Mouse (Mus musculus) liver, embryonic 13.5 days (tissue): ENCODE data around the gene Eps8l2. TPM values are rescaled to one million over a fixed set of nuclear protein-coding genes. Genes with fewer than 3 reads are reported as not detected.
"Not testable (repeated sequence)": the region's sequence is repeated elsewhere in the genome, so short reads cannot be mapped to it uniquely, and the experiment has no call there.

Experiments used
- ATAC-seq: fragments of 200-750 bp; cut with Nextera tagmentation; 2 replicates; pipeline ENCODE4 v1.8.0; 2017; ENCODE audit warnings: low read depth, mild to moderate bottlenecking, moderate number of reproducible peaks, moderate library complexity
- DNase-seq: peaks from one replicate; pipeline ENCODE4 v3.0.0; 2022
- H3K27ac ChIP-seq: fragments of 300-500 bp; sonication (generic); 2 replicates; pipeline ENCODE4 v1.5.1; 2015; ENCODE audit warnings: moderate library complexity, mild to moderate bottlenecking, inconsistent platforms
- H3K27me3 ChIP-seq: fragments of 300-500 bp; sonication (generic); 2 replicates; pipeline ENCODE4 v1.6.1; 2015; ENCODE audit warnings: mild to moderate bottlenecking, inconsistent platforms
- H3K36me3 ChIP-seq: fragments of 300-500 bp; sonication (generic); 2 replicates; pipeline ENCODE4 v1.6.1; 2015; ENCODE audit warnings: mild to moderate bottlenecking, inconsistent platforms
- H3K4me1 ChIP-seq: fragments of 300-500 bp; sonication (generic); replicated peaks from 2 replicates; pipeline ENCODE4 v1.6.1; 2015; ENCODE audit warnings: inconsistent platforms
- H3K4me2 ChIP-seq: fragments of 300-500 bp; sonication (generic); 2 replicates; pipeline ENCODE4 v1.6.1; 2015; ENCODE audit warnings: inconsistent platforms, mild to moderate bottlenecking, moderate library complexity
- H3K4me3 ChIP-seq: fragments of 300-500 bp; sonication (generic); replicated peaks from 2 replicates; pipeline ENCODE4 v1.5.1; 2015; ENCODE audit warnings: mild to moderate bottlenecking, inconsistent platforms
- H3K9ac ChIP-seq: fragments of 300-500 bp; sonication (generic); 2 replicates; pipeline ENCODE4 v1.6.1; 2015; ENCODE audit warnings: mild to moderate bottlenecking, inconsistent platforms
- H3K9me3 ChIP-seq: fragments of 300-500 bp; sonication (generic); replicated peaks from 2 replicates; pipeline ENCODE4 v1.6.1; 2016; ENCODE audit warnings: inconsistent platforms
- WGBS: fragments of 180-500 bp; shearing (Covaris S2); methylation state at CpG from one replicate; pipeline ENCODE4 v1.1.7; 2015; ENCODE audit not compliant: insufficient replicate concordance; 5-methylcytosine and 5-hydroxymethylcytosine counted together
- polyA plus RNA-seq: library from polyadenylated mRNA; unstranded; fragments of >200 nt; fragmentation: Nextera tagmentation; extraction: Ambion mirVana; gene quantifications from 2 replicates; pipeline ENCODE4 v1.2.1, GENCODE M21; 2015

Eps8l2 gene
- polyA plus RNA-seq, 1 experiment from 2014 or later, result 5.1 TPM

GRCm38 (mm10) chr7:141392552-141393222, 54.0 kb downstream of the Eps8l2 start:
- 13% methylated on average over 9 of the region's 9 CpGs for WGBS
- Histone ChIP-seq H3K9ac (peak overlapping the region; percentile 86), H3K4me1 (peaks cover 73% of the 10 kb centered on the region), H3K36me3 (peaks cover 25% of the 10 kb centered on the region), H3K27me3 (no peaks in the 10 kb centered on the region), H3K4me3 (peak overlapping the region; percentile 79), H3K9me3 (no peaks in the 10 kb centered on the region), H3K4me2 (peak overlapping the region; percentile 93), H3K27ac (peak overlapping the region; percentile 98)
- ATAC-seq, result peak; percentile 48
- peak; percentile 71 for DNase-seq

- WGBS, result 19% methylated on average over 7 of the region's 7 CpGs
- Histone ChIP-seq H3K9ac (peak overlapping the region; percentile 86), H3K27me3 (no peaks in the 10 kb centered on the region), H3K9me3 (no peaks in the 10 kb centered on the region), H3K4me3 (peak overlapping the region; percentile 79), H3K27ac (peak overlapping the region; percentile 98), H3K36me3 (peaks cover 40% of the 10 kb centered on the region), H3K4me1 (peaks cover 58% of the 10 kb centered on the region), H3K4me2 (peak overlapping the region; percentile 93)
- DNase-seq (peak; percentile 75), ATAC-seq (peak; percentile 63)
Observed at GRCm38 (mm10) chr7:141394158-141394557, 55.5 kb downstream of the Eps8l2 start.

GRCm38 (mm10) chr7:141394771-141395170, 56.1 kb downstream of the Eps8l2 start:
- Histone ChIP-seq H3K36me3 (peaks cover 46% of the 10 kb centered on the region), H3K4me1 (peaks cover 52% of the 10 kb centered on the region), H3K27me3 (no peaks in the 10 kb centered on the region), H3K4me3 (peak overlapping the region; percentile 79), H3K9ac (peak overlapping the region; percentile 86; the same call in 1 of the 2 replicates), H3K9me3 (no peaks in the 10 kb centered on the region), H3K4me2 (peak overlapping the region; percentile 93), H3K27ac (peak overlapping the region; percentile 98)
- ATAC-seq (no peak), DNase-seq (peak; percentile 82)
- 12% methylated on average over 6 of the region's 6 CpGs for WGBS

GRCm38 (mm10) chr7:141395348-141395747, 56.7 kb downstream of the Eps8l2 start:
- Histone ChIP-seq H3K4me1 (peaks cover 46% of the 10 kb centered on the region), H3K36me3 (peaks cover 51% of the 10 kb centered on the region), H3K9ac (0 out of 2 replicates have a peak overlapping the region, but pooled peaks have one; percentile 14), H3K4me2 (peak overlapping the region; percentile 93; the same call in 1 of the 2 replicates), H3K27me3 (no peaks in the 10 kb centered on the region), H3K4me3 (no peak overlapping the region), H3K9me3 (no peaks in the 10 kb centered on the region), H3K27ac (peak overlapping the region; percentile 98)
- DNase-seq (no peak), ATAC-seq (no peak)
- 43% methylated on average over 1 of the region's 1 CpGs for WGBS

DNA sequence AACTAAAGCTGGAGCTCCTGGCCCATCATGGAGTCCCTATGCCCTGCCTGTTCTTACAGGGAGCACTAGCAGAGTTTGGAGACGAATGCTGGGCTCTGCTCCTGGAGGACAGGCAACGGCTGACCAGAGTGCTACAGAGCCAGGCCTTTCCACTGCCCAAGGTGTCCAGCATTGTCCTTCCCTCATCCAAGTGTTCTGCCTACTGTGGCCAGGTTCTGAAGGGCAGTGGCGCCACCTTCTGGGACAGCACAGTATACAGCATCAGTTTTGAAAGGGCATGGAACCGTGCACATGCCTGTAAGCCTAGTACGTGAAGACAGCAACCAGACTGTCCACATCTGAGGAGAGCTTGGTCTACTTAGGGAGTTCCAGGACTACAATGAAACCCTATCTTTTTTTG, 64.6 kb downstream of the Eps8l2 start:
- WGBS, result 39% methylated on average over 5 of the region's 5 CpGs

GRCm38 (mm10) chr7:141405466-141405865, 66.8 kb downstream of the Eps8l2 start:
- Histone ChIP-seq H3K27me3 (no peaks in the 10 kb centered on the region), H3K9me3 (no peaks in the 10 kb centered on the region), H3K4me3 (no peak overlapping the region), H3K4me2 (no peak overlapping the region), H3K36me3 (peaks cover 68% of the 10 kb centered on the region), H3K27ac (no peak overlapping the region), H3K9ac (no peak overlapping the region), H3K4me1 (peaks cover 6% of the 10 kb centered on the region)
- no peak for ATAC-seq
- 79% methylated on average over 4 of the region's 4 CpGs for WGBS
- no peak for DNase-seq

More for the DNA sequence above, 64.6 kb downstream of the Eps8l2 start:
- Histone ChIP-seq H3K27me3 (no peaks in the 10 kb centered on the region), H3K36me3 (peaks cover 72% of the 10 kb centered on the region), H3K9ac (no peak overlapping the region), H3K9me3 (no peaks in the 10 kb centered on the region), H3K4me2 (no peak overlapping the region), H3K27ac (no peak overlapping the region), H3K4me1 (no peaks in the 10 kb centered on the region), H3K4me3 (no peak overlapping the region)
- peak; percentile 70 for ATAC-seq
- peak; percentile 56 for DNase-seq

- H3K27me3 ChIP-seq, ATAC-seq, H3K9ac ChIP-seq, H3K27ac ChIP-seq, DNase-seq, H3K9me3 ChIP-seq, H3K4me2 ChIP-seq, H3K4me3 ChIP-seq: not testable (repeated sequence)
- WGBS, result 92% methylated on average over 7 of the region's 7 CpGs
- peaks cover 16% of the 10 kb centered on the region for H3K4me1 ChIP-seq
- peaks cover 48% of the 10 kb centered on the region for H3K36me3 ChIP-seq
Observed at GRCm38 (mm10) chr7:141407670-141408069, 69.0 kb downstream of the Eps8l2 start.

DNA sequence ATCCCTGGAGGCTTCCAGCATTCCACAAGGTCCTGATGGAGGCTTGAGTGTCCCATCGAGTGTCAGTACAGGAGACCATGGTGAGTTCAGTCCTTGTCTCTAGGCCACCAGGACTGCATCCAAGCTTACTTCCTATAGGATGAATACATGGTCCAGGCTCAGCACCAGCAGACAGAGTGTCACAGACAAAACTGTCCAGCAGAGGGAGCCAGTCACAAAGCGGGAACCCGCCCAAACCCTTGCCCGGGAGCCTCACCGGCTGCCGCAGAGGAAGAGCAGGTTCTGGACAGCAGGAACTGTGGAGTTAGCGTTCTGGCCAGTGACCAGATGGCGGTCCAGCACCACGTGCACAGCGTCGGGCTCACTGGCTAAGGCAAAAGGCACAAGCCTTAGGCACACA, 70.2 kb downstream of the Eps8l2 start:
- Histone ChIP-seq H3K36me3 (peaks cover 36% of the 10 kb centered on the region), H3K4me2 (no peak overlapping the region), H3K9ac (0 out of 2 replicates have a peak overlapping the region, but pooled peaks have one; percentile 27), H3K27me3 (no peaks in the 10 kb centered on the region), H3K4me3 (no peak overlapping the region), H3K4me1 (peaks cover 26% of the 10 kb centered on the region), H3K9me3 (no peaks in the 10 kb centered on the region), H3K27ac (no peak overlapping the region)
- peak; percentile 58 for ATAC-seq
- WGBS, result 14% methylated on average over 11 of the region's 11 CpGs
- DNase-seq, result peak; percentile 71

DNA sequence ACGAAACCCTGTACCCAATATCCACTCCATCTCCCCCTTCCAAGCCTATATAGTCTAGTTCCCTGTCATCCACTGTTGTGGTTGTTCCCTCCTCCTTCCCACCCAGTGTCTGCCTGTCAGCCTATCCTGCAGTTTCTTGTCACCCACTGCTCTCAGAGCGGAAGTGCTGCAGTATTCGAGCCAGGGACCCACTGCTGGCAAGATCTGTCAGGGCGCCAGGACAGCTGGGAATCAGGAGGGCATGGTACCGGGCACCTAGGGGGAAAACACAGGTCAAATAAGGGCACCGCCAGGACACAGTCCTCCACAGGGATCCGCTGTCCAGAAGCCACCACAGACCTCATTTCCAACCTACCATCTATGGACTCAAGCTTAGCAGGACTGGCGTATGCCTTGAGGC, 72.0 kb downstream of the Eps8l2 start:
- DNase-seq (no peak), ATAC-seq (no peak)
- H3K4me1 ChIP-seq, result peaks cover 34% of the 10 kb centered on the region
- H3K27ac ChIP-seq, result no peak overlapping the region
- WGBS, result 84% methylated on average over 8 of the region's 8 CpGs
- no peaks in the 10 kb centered on the region for H3K9me3 ChIP-seq
- no peaks in the 10 kb centered on the region for H3K27me3 ChIP-seq
- H3K36me3 ChIP-seq, result peaks cover 30% of the 10 kb centered on the region
- H3K4me3 ChIP-seq, result no peak overlapping the region
- H3K9ac ChIP-seq, result 0 out of 2 replicates have a peak overlapping the region, but pooled peaks have one; percentile 3
- H3K4me2 ChIP-seq, result no peak overlapping the region

GRCm38 (mm10) chr7:141411667-141412066, 73.0 kb downstream of the Eps8l2 start:
- H3K27me3 ChIP-seq, result no peaks in the 10 kb centered on the region
- peaks cover 34% of the 10 kb centered on the region for H3K4me1 ChIP-seq
- no peak for ATAC-seq
- H3K4me3 ChIP-seq, result no peak overlapping the region
- H3K9ac ChIP-seq, result no peak overlapping the region
- peaks cover 30% of the 10 kb centered on the region for H3K36me3 ChIP-seq
- H3K9me3 ChIP-seq, result no peaks in the 10 kb centered on the region
- no peak overlapping the region for H3K4me2 ChIP-seq
- WGBS, result 85% methylated on average over 1 of the region's 1 CpGs
- H3K27ac ChIP-seq, result no peak overlapping the region
- no peak for DNase-seq
